Mouse (Mus musculus) liver, adult 2 months (tissue): ENCODE data around the gene Cbx4.

Experiments used
- CTCF ChIP-seq: fragments of 200-500 bp; IDR thresholded peaks from 2 replicates; pipeline ENCODE4 v1.5.1; 2011; ENCODE audit warnings: low read depth, low read length, control low read depth
- POLR2A ChIP-seq: fragments of 200-500 bp; IDR thresholded peaks from 2 replicates; pipeline ENCODE4 v1.6.1; 2011; ENCODE audit warnings: low read length, control low read depth; ENCODE audit not compliant: insufficient read depth; ENCODE audit errors: extremely low read depth

GRCm38 (mm10) chr11:119040600-119041324 lies 45.3 kb downstream of the Cbx4 start, which contains the start of gene Cbx8:
- TF ChIP-seq CTCF (no peak), POLR2A (peak; percentile 89)
